Mouse (Mus musculus) testis, adult 2 months (tissue): ENCODE results near the gene Usp37. TPM values are rescaled to one million over a fixed set of nuclear protein-coding genes. Genes with fewer than 3 reads are reported as not detected.
A peak's percentile ranks its signal among the peaks of the same experiment; 100 is the strongest.

Source experiments
- H3K27ac ChIP-seq: fragments of 200-500 bp; 2 replicates; pipeline ENCODE4 v1.5.1; 2012; ENCODE audit warnings: low read depth, low read length; ENCODE audit not compliant: control insufficient read depth, insufficient read depth
- H3K27me3 ChIP-seq: fragments of 200-500 bp; 2 replicates; pipeline ENCODE4 v1.6.1; 2012; ENCODE audit warnings: mild to moderate bottlenecking, low read length, moderate library complexity; ENCODE audit not compliant: control insufficient read depth, insufficient read depth
- H3K36me3 ChIP-seq: fragments of 200-500 bp; 2 replicates; pipeline ENCODE4 v1.6.1; 2012; ENCODE audit warnings: mild to moderate bottlenecking, low read length; ENCODE audit not compliant: control insufficient read depth, insufficient read depth
- H3K4me1 ChIP-seq: fragments of 200-500 bp; 2 replicates; pipeline ENCODE4 v1.6.1; 2012; ENCODE audit warnings: low read length; ENCODE audit not compliant: control insufficient read depth, insufficient read depth
- H3K4me3 ChIP-seq: fragments of 200-500 bp; 2 replicates; pipeline ENCODE4 v1.5.1; 2012; ENCODE audit warnings: low read depth, mild to moderate bottlenecking, low read length, moderate library complexity, mixed read lengths; ENCODE audit not compliant: control insufficient read depth
- CTCF ChIP-seq: fragments of 200-500 bp; IDR thresholded peaks from 2 replicates; pipeline ENCODE4 v1.5.1; 2012; ENCODE audit warnings: low read depth, mild to moderate bottlenecking, inconsistent platforms, low read length, moderate library complexity; ENCODE audit not compliant: control insufficient read depth, insufficient read depth, insufficient replicate concordance
- POLR2A ChIP-seq: fragments of 200-500 bp; IDR thresholded peaks from 2 replicates; pipeline ENCODE4 v1.6.1; 2012; ENCODE audit warnings: low read depth, mild to moderate bottlenecking, inconsistent platforms, low read length, moderate library complexity; ENCODE audit not compliant: control insufficient read depth
- polyA plus RNA-seq: library from polyadenylated mRNA; depleted of rRNA; stranded (reverse); fragments of >200 nt; gene quantifications from 2 replicates; pipeline ENCODE4 v1.2.3, GENCODE M21; 2012

Gene Usp37
- polyA plus RNA-seq, 1 experiment = 23.7 TPM

- H3K4me1 ChIP-seq = no peaks in the 10 kb centered on the region; the same call in 1 of the 2 replicates
- no peaks in the 10 kb centered on the region for H3K36me3 ChIP-seq
- no peak overlapping the region for H3K27ac ChIP-seq
- TF ChIP-seq POLR2A = no peak
- TF ChIP-seq CTCF = no peak
- no peak overlapping the region for H3K4me3 ChIP-seq
- H3K27me3 ChIP-seq = no peaks in the 10 kb centered on the region
Measured at GRCm38 (mm10) chr1:74511306-74511705, 32.8 kb downstream of the Usp37 start.

- Histone ChIP-seq H3K27me3 (no peaks in the 10 kb centered on the region), H3K27ac (no peak overlapping the region), H3K36me3 (no peaks in the 10 kb centered on the region), H3K4me3 (peak overlapping the region; percentile 27; the same call in 1 of the 2 replicates), H3K4me1 (no peaks in the 10 kb centered on the region; the same call in 1 of the 2 replicates)
- TF ChIP-seq CTCF (no peak), POLR2A (no peak)
Measured at GRCm38 (mm10) chr1:74507780-74508179, 36.3 kb downstream of the Usp37 start.

GRCm38 (mm10) chr1:74506471-74506881 lies 37.6 kb downstream of the Usp37 start:
- no peaks in the 10 kb centered on the region; the same call in 1 of the 2 replicates for H3K4me1 ChIP-seq
- H3K27ac ChIP-seq = peak overlapping the region; percentile 99
- H3K4me3 ChIP-seq = peak overlapping the region; percentile 97
- TF ChIP-seq CTCF (no peak; the same call in 1 of the 2 replicates), POLR2A (peak; percentile 68)
- no peaks in the 10 kb centered on the region for H3K27me3 ChIP-seq
- H3K36me3 ChIP-seq = no peaks in the 10 kb centered on the region

GRCm38 (mm10) chr1:74505721-74506464 lies 38.2 kb downstream of the Usp37 start, which contains the start of gene Cnot9:
Gene Cnot9, plus strand, starts transcription at chr1:74506058.
- Histone ChIP-seq H3K27ac (peak within 1 kb of the TSS; percentile 99), H3K27me3 (no peaks in the 10 kb centered on the region), H3K4me1 (no peaks in the 10 kb centered on the region; the same call in 1 of the 2 replicates), H3K36me3 (no peaks in the 10 kb centered on the region), H3K4me3 (peak within 1 kb of the TSS; percentile 97)
- TF ChIP-seq CTCF (no peak), POLR2A (peak; percentile 87)

GRCm38 (mm10) chr1:74505393-74505720 lies 38.7 kb downstream of the Usp37 start:
- no peaks in the 10 kb centered on the region for H3K36me3 ChIP-seq
- H3K27ac ChIP-seq = peak overlapping the region; percentile 73
- H3K27me3 ChIP-seq = no peaks in the 10 kb centered on the region
- H3K4me3 ChIP-seq = peak overlapping the region; percentile 97
- TF ChIP-seq CTCF = no peak
- no peaks in the 10 kb centered on the region; the same call in 1 of the 2 replicates for H3K4me1 ChIP-seq

GRCm38 (mm10) chr1:74501106-74501505 lies 43.0 kb downstream of the Usp37 start:
- Histone ChIP-seq H3K36me3 (no peaks in the 10 kb centered on the region), H3K27me3 (no peaks in the 10 kb centered on the region), H3K4me3 (no peak overlapping the region), H3K27ac (no peak overlapping the region), H3K4me1 (no peaks in the 10 kb centered on the region)
- TF ChIP-seq POLR2A (no peak), CTCF (no peak)

- peak overlapping the region; percentile 54 for H3K27ac ChIP-seq
- TF ChIP-seq POLR2A = no peak
- TF ChIP-seq CTCF = no peak
- H3K36me3 ChIP-seq = peaks cover 1% of the 10 kb centered on the region; the same call in 1 of the 2 replicates
- H3K4me3 ChIP-seq = no peak overlapping the region
- H3K27me3 ChIP-seq = no peaks in the 10 kb centered on the region
- no peaks in the 10 kb centered on the region for H3K4me1 ChIP-seq
Measured at GRCm38 (mm10) chr1:74485792-74486191, 58.3 kb downstream of the Usp37 start.

GRCm38 (mm10) chr1:74460273-74460672 lies 83.8 kb downstream of the Usp37 start:
- Histone ChIP-seq H3K36me3 (no peaks in the 10 kb centered on the region; the same call in none of the 2 replicates), H3K4me3 (no peak overlapping the region), H3K27ac (no peak overlapping the region), H3K4me1 (no peaks in the 10 kb centered on the region), H3K27me3 (no peaks in the 10 kb centered on the region)
- TF ChIP-seq CTCF = no peak
